In genomic region chr13:45576185-45576584, GRCm38 (mm10) we compare ENCODE assay signal across 8 mouse cellular contexts.
DNase-seq lines count a peak whose midpoint lies in the region; ATAC-seq and TF ChIP-seq lines count a peak whose summit lies in the region.

No protein-coding gene starts in this region.

- no peaks in the 10 kb centered on the region for H3K36me3 ChIP-seq in neural tube, embryonic 13.5 days
- H3K36me3 ChIP-seq in thymus, adult 2 months (ENCODE audit: control insufficient read depth, insufficient read depth, low read length) = no peaks in the 10 kb centered on the region

- no peak overlapping the region for H3K4me2 ChIP-seq in neural tube, embryonic 13.5 days

- intact Hi-C loops in left cerebral cortex, adult 2 months (cut with DNase I) = no loop called here

- peak overlapping the region; percentile 59; the same call in 1 of the 2 replicates for H3K27ac ChIP-seq in neural tube, embryonic 13.5 days (replicated peaks)
- no peak overlapping the region for H3K27ac ChIP-seq in thymus, adult 2 months (ENCODE audit: control insufficient read depth, insufficient read depth, low read length)
- H3K27ac ChIP-seq in left cerebral cortex, adult 2 months = no peak overlapping the region

- TF ChIP-seq POLR2A in thymus, adult 2 months (IDR thresholded peaks at IDR 0.05; ENCODE audit: control insufficient read depth, extremely low read depth, insufficient read depth, low read length, poor library complexity) = no peak

- H3K9me3 ChIP-seq in neural tube, embryonic 13.5 days = no peaks in the 10 kb centered on the region

- 73% methylated on average over 4 of the region's 4 CpGs for WGBS in neural tube, embryonic 13.5 days
- WGBS in thymus, adult 2 months = 95% methylated on average over 4 of the region's 4 CpGs

- H3K9ac ChIP-seq in neural tube, embryonic 13.5 days = no peak overlapping the region

- H3K27me3 ChIP-seq in neural tube, embryonic 13.5 days = no peaks in the 10 kb centered on the region
- H3K27me3 ChIP-seq in thymus, adult 2 months (ENCODE audit: control insufficient read depth, insufficient read depth, low read length) = no peaks in the 10 kb centered on the region

- no peak for ATAC-seq in neural tube, embryonic 13.5 days (ENCODE audit: low read depth)

- peaks cover 60% of the 10 kb centered on the region for H3K4me1 ChIP-seq in neural tube, embryonic 13.5 days (replicated peaks)
- no peaks in the 10 kb centered on the region for H3K4me1 ChIP-seq in thymus, adult 2 months (replicated peaks; ENCODE audit: control insufficient read depth, insufficient read depth, low read length)

- no peak overlapping the region for H3K4me3 ChIP-seq in neural tube, embryonic 13.5 days
- no peak overlapping the region for H3K4me3 ChIP-seq in thymus, adult 2 months (ENCODE audit: control insufficient read depth, insufficient read depth, low read length)
- H3K4me3 ChIP-seq in left cerebral cortex, adult 2 months = no peak overlapping the region

- TF ChIP-seq CTCF in thymus, adult 2 months (IDR thresholded peaks at IDR 0.05; ENCODE audit: borderline replicate concordance, control insufficient read depth, extremely low read depth, insufficient read depth, low read length, poor library complexity) = no peak
- TF ChIP-seq CTCF in left cerebral cortex, adult 2 months (IDR thresholded peaks at IDR 0.05) = no peak

- peak; percentile 73 for DNase-seq in urinary bladder, postnatal 14 days (ENCODE audit: low spot score)
- DNase-seq in urinary bladder, adult 2 months (ENCODE audit: low spot score) = no peak
- DNase-seq in heart, adult 9 months (ENCODE audit: low spot score in 2 of 2) = peak; percentile 93 to 94
- DNase-seq in kidney, adult 8-10 months = peak; percentile 80 to 85
- DNase-seq in frontal cortex, postnatal 10 days (ENCODE audit: low spot score in 2 of 2) = no peak
- DNase-seq in thymus, adult 2 months = no peak
- no peak for DNase-seq in left cerebral cortex, adult 2 months (ENCODE audit: extremely low spot score in 1 of 2, low spot score in 2 of 2)

Comparison
In these comparisons a context has a peak if more than half of its experiments do, and no peak if none do; other contexts are left out.
1. DNase-seq: peak in urinary bladder, postnatal 14 days (single experiment), heart, adult 9 months (2 of 2) and kidney, adult 8-10 months (2 of 2); none in urinary bladder, adult 2 months (single experiment), frontal cortex, postnatal 10 days (0 of 2), thymus, adult 2 months (single experiment) and left cerebral cortex, adult 2 months (0 of 2).